Mouse (Mus musculus): Measurements from ENCODE around the gene Gmfg. TPM values are rescaled to one million over a fixed set of nuclear protein-coding genes. Genes with fewer than 3 reads are reported as not detected.

Gene Gmfg
- polyA plus RNA-seq, 1 experiment: 9.6 TPM

DNA sequence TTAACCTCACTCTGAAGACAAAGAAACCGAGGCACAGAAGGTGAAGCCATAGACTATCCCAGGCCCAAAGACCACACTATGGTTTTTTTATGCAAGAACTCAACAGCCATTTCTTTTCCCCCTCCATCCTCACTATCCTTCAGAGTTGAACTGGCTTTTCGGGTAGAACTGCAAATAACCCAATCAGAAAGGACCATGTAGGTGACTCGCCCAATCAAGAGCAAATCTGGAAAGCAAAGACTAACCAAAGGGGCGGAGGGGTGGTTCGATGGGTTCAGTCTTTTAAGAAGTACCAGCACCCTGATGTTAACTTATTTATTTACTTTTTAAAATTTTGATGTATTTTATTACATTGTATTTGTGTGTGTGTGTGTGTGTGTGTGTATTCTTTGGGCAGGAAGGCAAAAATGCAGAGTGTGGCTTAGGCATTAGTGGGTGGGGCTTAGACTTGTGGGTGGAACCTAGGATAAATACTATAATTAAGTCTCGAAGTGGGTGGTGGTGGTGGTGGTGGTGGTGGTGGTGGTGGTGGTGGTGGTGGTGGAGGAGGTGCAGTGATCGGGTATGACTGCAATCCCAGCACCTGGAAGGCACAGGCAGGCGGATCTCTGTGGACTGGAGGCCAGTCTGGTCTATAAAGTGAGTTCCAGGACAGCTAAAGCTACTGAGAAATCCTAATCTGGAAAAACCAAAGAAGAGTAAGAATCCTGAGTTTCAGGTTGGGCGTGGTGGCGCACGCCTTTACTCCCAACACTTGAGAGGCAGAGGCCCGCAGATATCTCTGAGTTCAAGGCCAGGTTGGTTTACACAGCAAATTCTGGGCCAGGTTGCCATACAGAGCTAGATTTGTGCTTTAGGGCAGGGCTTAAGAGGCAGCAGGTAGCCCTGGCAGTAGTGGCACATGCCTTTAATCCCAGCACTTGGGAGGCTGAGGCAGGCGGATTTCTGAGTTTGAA lies 10.9 kb downstream of the Gmfg start:
- H3K4me1 ChIP-seq (ENCODE audit: control insufficient read depth, insufficient read depth, insufficient read length, low read length): no peaks in the 10 kb centered on the region
- no peak overlapping the region for H3K27ac ChIP-seq (replicated peaks; ENCODE audit: low read depth, low read length)
- no peak overlapping the region for H3K4me3 ChIP-seq (ENCODE audit: insufficient read depth, low read depth, low read length)

DNA sequence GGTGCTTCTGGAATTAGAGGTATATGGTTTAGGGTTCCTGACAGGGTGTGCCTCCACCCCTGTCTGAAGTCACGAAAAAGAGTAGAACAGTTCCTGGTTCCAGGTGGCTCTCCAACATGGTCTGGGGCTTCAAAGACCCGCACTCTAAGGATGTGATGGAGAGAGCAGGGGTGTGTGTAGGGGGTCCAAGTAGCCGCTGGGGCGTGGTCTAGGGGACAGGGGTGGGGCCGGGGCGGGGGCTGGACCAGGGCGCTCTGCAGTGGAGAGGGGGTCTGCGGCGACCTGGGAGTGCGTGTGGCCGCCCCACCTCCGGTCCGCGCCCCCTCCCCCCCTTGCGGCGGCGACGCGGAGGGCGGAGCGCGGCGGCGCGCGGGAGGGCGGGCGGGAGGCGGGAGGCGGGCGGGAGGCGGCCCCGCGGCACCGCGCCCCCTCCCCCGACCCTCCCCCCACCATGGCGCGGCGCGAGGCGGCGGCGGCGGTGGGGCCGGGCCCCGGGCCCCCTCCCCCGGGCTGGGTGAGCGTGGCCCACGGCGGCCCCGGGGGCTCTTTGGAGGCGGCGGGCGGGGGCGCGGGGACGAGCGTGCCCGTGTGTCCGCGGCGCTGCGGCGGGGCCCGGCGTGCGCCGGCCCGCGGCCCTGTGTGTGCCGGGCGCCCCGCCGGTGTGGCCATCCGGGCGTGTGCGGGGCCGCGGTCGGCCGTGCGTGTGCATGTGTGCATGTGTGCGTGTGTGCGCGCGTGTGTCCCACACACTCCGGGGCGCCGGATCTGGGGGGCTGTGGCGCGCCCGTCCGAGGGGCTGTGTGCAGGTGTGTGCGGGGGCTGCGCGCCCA lies 14.5 kb downstream of the Gmfg start, which contains the start of gene Lrfn1:
Lrfn1 (plus strand) TSS at position 450 of the 830 bp plus-strand sequence.
- Histone ChIP-seq H3K4me3 (ENCODE audit: insufficient read depth, low read depth, low read length) (peak within 1 kb of the TSS; percentile 48), H3K4me1 (ENCODE audit: control insufficient read depth, insufficient read depth, insufficient read length, low read length) (no peaks in the 10 kb centered on the region), H3K27ac (replicated peaks; ENCODE audit: low read depth, low read length) (no peak within 1 kb of the TSS)

DNA sequence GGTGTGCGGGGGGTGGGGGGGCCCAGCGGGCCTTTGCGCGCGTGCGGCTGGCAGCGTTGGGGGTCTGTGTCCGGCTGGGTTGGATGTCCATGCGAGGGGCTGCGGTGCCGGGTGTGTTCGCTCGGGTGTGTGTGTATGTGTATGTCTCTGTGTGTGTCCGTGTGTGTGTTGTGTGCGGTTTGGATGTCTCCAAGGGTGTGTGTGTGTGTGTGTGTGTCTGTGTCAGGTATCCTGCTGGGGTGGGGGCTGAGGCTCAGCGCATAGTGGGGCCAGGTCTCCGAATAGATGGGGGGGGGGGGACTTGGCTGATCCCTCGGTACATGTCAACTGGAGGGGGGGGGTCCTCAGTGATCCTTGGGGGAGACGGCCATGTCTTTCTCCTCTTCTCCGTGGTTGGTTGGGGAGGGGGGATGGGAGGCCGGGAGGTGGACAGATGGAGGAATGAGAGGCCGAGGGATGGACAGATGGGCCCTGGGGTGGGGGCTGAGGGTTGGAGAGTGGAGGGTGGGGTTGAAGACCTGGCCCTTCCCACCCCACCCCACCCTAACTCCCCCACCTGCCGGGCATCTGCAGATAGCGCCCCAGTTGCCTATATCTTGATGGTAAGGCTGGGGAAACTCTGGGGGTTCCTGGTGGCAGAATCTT lies 15.2 kb downstream of the Gmfg start:
- no peaks in the 10 kb centered on the region for H3K4me1 ChIP-seq (ENCODE audit: control insufficient read depth, insufficient read depth, insufficient read length, low read length)
- no peak overlapping the region for H3K27ac ChIP-seq (replicated peaks; ENCODE audit: low read depth, low read length)
- peak overlapping the region; percentile 48 for H3K4me3 ChIP-seq (ENCODE audit: insufficient read depth, low read depth, low read length)

DNA sequence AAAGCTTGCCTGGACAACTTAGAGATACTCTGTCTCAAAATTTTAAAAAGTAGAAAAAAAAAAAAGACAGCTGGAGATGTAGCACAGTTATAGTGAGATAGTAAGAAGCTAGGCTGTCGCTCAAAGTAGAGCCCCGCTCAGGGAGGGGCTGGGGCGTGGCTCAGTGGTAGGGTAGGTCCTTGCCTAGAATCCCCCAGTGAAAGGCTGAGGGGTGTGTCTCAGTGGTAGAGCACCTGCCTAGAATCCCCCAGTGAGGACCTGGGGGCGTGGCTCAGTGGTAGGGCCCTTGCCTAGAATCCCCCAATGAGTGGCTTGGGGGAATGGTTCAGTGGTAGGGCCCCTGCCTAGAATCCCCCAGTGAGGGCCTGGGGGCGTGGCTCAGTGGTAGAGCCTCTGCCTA lies 23.1 kb downstream of the Gmfg start:
- Histone ChIP-seq H3K4me1 (ENCODE audit: control insufficient read depth, insufficient read depth, insufficient read length, low read length) (no peaks in the 10 kb centered on the region), H3K4me3 (ENCODE audit: insufficient read depth, low read depth, low read length) (no peak overlapping the region), H3K27ac (replicated peaks; ENCODE audit: low read depth, low read length) (no peak overlapping the region)

DNA sequence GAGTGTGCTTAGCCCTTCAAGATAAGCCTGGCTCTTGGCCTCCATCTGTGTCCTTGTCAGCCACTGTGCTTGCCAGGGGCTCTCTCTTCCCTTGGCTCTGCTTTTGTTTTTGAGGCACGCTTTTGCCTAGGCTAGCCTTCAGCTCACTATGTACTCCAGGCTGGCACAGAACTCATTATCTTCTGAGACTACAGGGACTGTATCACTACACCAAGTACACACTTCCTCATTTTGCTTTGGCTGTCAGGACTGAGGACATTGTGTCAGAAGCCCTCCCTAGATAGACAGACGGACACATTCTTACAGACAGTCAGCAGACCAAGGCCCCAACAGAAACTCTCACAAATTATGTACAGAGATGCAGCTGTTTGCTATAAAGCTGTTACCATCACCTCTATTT lies 25.5 kb downstream of the Gmfg start:
- H3K4me1 ChIP-seq (ENCODE audit: control insufficient read depth, insufficient read depth, insufficient read length, low read length): no peaks in the 10 kb centered on the region
- H3K4me3 ChIP-seq (ENCODE audit: insufficient read depth, low read depth, low read length): no peak overlapping the region
- H3K27ac ChIP-seq (replicated peaks; ENCODE audit: low read depth, low read length): no peak overlapping the region

DNA sequence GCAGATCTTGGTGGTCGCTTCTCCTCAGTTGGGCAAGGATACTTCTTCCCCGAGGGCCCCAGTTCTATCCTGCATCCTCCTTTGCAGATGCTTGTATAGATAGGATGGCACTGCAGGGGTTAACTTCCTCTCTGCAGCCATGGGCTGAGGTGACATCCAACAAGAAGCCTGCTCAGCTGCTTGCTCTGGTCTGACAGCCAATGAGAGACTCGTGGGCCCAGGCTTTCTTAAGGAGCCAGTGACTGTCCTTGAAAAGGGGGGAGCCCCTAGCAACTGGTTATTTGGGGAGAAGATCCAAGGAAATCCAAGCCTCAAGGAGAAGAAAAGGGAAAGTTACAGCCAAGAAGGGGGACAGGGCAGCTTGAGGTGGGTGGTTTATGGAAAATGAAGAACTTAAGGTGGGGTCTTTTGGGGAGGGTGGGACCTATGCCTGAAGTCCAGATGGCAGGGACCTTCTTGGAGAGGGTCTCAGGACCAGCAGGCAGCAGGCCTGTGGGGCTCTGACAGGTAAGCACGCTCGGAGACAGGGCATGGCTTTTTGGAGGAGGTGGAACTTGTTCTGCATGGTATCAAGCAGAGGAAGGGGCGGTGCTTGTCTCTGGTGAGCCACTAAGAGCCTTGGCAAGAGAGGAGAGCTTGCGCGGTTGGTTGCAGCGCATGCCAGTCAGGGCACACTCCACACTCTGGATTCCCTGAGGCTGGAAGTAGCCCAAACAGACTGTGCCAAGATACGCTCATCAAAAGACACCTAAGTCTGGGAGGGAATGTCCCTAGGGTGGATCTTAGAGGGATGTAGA lies 27.4 kb downstream of the Gmfg start:
- H3K27ac ChIP-seq (replicated peaks; ENCODE audit: low read depth, low read length): no peak overlapping the region
- no peak overlapping the region for H3K4me3 ChIP-seq (ENCODE audit: insufficient read depth, low read depth, low read length)
- H3K4me1 ChIP-seq (ENCODE audit: control insufficient read depth, insufficient read depth, insufficient read length, low read length): no peaks in the 10 kb centered on the region

DNA sequence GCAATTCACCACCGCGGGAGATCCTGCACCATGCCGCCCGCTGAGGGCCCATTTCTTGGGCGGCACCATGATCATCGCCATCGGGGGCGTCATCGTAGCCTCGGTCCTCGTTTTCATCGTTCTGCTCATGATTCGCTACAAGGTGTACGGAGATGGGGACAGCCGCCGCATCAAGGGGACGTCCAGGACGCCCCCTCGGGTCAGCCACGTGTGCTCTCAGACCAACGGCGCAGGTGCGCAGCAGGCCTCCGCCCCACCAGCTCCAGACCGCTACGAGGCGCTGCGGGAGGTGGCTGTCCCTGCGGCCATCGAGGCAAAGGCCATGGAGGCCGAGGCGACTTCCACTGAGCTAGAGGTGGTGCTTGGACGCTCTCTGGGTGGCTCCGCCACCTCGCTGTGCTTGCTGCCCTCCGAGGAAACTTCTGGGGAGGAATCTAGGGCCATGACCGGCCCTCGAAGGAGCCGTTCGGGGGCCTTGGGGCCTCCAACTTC lies 29.5 kb downstream of the Gmfg start:
- Histone ChIP-seq H3K4me3 (ENCODE audit: insufficient read depth, low read depth, low read length) (peak overlapping the region; percentile 35; the same call in 1 of the 2 replicates), H3K27ac (replicated peaks; ENCODE audit: low read depth, low read length) (no peak overlapping the region), H3K4me1 (ENCODE audit: control insufficient read depth, insufficient read depth, insufficient read length, low read length) (no peaks in the 10 kb centered on the region)

DNA sequence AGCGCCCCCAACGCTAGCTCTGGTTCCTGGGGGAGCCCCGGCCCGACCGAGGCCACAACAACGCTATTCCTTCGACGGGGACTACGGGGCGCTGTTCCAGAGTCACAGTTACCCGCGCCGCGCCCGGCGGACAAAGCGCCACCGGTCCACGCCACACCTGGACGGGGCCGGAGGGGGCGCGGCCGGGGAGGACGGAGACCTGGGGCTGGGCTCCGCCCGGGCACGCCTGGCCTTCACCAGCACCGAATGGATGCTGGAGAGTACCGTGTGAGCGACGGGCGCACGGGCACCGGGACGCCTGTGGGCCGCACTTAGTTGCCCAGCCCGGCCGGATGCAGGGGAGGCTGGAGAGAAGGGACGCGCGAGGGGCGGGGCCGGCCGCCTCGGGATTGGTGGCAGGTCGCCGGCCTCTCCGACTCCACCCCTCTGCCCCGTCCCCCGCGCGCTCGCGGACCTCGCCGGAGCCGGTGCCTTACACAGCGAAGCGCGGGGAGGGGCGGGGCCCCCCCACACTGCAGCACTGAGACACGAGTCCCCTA lies 30.0 kb downstream of the Gmfg start:
- Histone ChIP-seq H3K4me1 (ENCODE audit: control insufficient read depth, insufficient read depth, insufficient read length, low read length) (no peaks in the 10 kb centered on the region), H3K27ac (replicated peaks; ENCODE audit: low read depth, low read length) (no peak overlapping the region), H3K4me3 (ENCODE audit: insufficient read depth, low read depth, low read length) (peak overlapping the region; percentile 35)

DNA sequence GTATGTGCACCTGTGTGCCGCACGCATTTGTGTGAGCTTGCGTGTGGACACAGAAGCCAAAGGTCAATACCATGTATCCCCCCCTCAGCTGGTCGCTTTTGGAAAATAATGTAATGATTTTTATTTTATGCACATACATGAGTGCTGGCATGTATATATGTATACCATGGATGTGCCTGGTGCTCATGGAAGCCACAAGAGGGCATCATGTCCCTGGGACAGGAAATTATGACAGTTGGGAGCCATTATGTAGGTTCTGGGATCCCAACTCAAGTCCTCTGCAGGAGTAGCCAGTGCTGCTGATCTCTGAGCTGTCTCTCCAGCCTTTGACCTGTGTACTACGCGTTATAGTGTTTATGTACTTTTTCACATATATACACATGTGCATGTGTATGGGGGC lies 38.9 kb downstream of the Gmfg start:
- H3K4me3 ChIP-seq (ENCODE audit: insufficient read depth, low read depth, low read length): no peak overlapping the region
- H3K4me1 ChIP-seq (ENCODE audit: control insufficient read depth, insufficient read depth, insufficient read length, low read length): no peaks in the 10 kb centered on the region
- no peak overlapping the region for H3K27ac ChIP-seq (replicated peaks; ENCODE audit: low read depth, low read length)

DNA sequence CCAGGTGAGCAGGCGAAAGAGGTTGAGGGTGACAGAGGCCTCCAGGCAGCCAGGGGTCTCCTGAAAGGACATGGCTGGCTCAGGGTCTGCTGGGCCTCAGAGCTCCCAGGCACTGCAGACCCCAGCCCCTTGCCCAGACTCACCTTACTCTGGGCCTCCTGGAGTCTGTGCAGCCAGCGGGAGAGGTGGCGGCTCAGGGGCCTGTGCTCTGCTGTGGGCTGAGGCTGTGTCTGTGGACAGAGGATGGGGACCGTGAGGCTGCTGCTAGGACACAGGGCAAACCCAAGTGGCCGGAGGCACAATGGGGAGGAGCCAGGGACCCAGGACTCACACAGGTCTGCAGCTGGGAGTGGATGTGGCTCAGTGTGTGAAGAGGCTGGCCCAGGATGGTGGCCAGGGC lies 40.1 kb downstream of the Gmfg start:
- H3K4me1 ChIP-seq (ENCODE audit: control insufficient read depth, insufficient read depth, insufficient read length, low read length): no peaks in the 10 kb centered on the region
- H3K27ac ChIP-seq (replicated peaks; ENCODE audit: low read depth, low read length): no peak overlapping the region
- no peak overlapping the region for H3K4me3 ChIP-seq (ENCODE audit: insufficient read depth, low read depth, low read length)

DNA sequence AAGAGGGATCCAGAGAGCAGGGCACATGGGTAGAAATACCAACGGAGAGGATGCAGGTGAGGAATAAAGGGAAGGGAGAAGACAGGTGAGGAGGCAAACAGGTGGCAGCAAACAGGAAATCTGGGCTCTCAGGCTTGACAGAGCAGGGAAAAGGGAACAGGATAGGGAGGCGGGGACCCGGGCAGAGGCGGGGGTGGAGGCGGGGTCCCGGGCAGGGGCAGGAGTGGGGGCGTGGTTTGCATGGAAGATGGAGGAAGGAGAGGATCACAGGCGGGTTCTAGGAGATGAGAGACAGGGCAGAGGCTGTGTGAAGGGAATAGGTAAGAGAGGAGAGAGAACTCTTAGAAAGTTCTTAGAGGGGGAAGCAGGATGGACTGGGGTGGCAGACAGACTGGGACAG lies 41.6 kb downstream of the Gmfg start:
- H3K4me3 ChIP-seq (ENCODE audit: insufficient read depth, low read depth, low read length): no peak overlapping the region
- no peak overlapping the region for H3K27ac ChIP-seq (replicated peaks; ENCODE audit: low read depth, low read length)
- H3K4me1 ChIP-seq (ENCODE audit: control insufficient read depth, insufficient read depth, insufficient read length, low read length): no peaks in the 10 kb centered on the region

DNA sequence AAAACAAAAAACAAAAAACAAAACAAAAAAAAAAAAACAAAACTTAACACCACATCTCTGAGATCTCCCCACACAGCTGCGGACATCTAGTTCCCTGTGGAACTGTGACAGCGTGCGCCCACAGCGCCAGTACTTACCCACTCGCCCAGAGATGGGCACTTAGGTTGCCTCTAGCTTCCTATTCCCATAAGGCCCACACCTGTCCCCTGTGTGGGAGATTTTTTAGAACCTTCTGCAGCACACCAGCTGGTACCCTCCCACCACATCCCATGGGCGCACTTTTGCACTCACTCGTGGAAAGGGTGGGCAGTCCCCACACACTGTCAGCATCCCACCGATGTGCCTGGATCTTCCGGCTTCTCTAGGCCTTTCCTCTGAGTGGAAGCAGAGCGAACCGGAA lies 45.6 kb downstream of the Gmfg start:
- no peak overlapping the region for H3K27ac ChIP-seq (replicated peaks; ENCODE audit: low read depth, low read length)
- no peak overlapping the region for H3K4me3 ChIP-seq (ENCODE audit: insufficient read depth, low read depth, low read length)
- H3K4me1 ChIP-seq (ENCODE audit: control insufficient read depth, insufficient read depth, insufficient read length, low read length): no peaks in the 10 kb centered on the region

DNA sequence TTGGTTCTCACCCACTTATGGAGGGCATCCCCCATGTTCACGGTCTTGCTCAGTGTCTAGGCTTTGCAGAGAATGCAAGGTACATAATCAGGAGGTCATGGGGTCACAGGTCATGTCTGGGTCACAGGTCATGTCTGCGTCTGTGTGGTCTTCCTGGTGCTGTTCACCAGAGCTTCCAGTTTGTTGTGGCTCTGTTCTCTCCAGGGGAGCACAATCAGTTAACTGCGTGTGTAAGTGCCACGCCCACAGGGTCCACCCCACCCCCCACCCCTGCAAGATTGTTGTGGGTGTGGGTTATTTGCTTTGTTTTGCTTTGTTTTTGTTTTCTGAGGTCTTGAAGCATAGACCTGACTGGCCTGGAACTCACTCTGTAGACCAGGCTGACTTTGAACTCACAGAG lies 46.9 kb downstream of the Gmfg start:
- H3K27ac ChIP-seq (replicated peaks; ENCODE audit: low read depth, low read length): no peak overlapping the region
- no peaks in the 10 kb centered on the region for H3K4me1 ChIP-seq (ENCODE audit: control insufficient read depth, insufficient read depth, insufficient read length, low read length)
- H3K4me3 ChIP-seq (ENCODE audit: insufficient read depth, low read depth, low read length): no peak overlapping the region

DNA sequence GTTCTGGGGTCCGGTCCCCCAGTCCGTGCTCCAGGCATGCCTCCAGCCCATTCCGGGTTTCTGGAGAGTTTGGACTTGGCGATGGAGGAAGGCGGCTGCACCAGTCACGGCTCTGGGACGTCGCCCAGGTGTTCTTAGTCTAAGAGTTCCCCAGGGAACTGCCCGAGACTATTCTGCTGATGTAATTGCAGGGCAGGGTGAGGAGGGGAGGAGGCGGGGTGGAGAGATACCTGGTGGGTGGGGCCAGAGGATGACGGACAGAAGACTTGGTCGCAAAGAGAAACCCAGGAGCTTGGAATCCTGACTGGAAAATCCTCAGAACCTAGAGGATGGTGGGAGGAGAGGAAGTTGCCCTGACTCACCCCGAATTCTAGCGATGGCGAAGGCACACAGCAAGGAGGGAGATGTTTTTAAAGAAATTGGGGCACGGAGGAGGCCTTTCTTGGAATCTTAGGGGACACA lies 50.8 kb downstream of the Gmfg start:
- Histone ChIP-seq H3K27ac (replicated peaks; ENCODE audit: low read depth, low read length) (no peak overlapping the region), H3K4me1 (ENCODE audit: control insufficient read depth, insufficient read depth, insufficient read length, low read length) (no peaks in the 10 kb centered on the region), H3K4me3 (ENCODE audit: insufficient read depth, low read depth, low read length) (no peak overlapping the region)

All from brown adipose tissue, adult 24 weeks (tissue).